Mouse (Mus musculus): ENCODE measurements around the gene Tmem88b. TPM values are rescaled to one million over a fixed set of nuclear protein-coding genes. Genes with fewer than 3 reads are reported as not detected.
A peak's percentile ranks its signal among the peaks of the same experiment; 100 is the strongest.

Gene Tmem88b
- polyA plus RNA-seq, 1 experiment, result 1.8 TPM

DNA sequence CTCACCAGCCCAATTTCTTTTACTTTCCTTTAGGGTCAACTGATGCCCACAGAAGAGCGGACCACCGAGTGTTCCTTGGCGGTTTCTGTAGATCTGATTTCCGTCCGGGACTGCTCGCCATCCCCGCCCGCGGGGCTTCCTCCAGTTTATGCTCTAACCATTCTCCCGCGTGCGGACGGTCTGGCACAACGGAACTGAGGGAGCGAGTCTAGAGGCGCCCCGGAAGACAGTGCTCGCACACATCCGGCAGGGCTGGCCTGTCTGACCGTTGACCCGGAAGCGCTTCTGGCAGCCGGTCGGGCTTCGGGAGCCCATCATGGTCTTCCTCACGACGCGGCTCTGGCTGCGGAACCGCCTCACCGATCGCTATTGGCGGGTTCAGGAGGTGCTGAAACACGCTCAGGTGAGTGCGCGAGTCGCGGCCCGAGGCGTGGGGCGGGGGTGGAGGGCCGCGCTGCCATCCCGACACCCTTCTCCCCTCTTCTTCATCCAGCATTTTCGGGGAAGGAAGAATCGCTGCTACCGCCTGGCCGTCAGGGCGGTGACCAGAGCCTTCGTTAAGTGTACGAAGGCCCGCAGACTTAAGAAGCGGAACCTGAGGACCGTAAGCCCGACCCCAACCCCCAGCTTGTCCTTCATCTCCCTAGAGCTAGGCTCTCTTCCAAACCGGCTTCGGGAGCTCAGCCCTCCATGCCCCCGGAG, 17.8 kb upstream of the Tmem88b start:
- DNase-seq, result peak; percentile 97
- Histone ChIP-seq H3K36me3 (ENCODE audit: control insufficient read depth, insufficient read depth, low read length) (peaks cover under 1% of the 10 kb centered on the region; the same call in 1 of the 2 replicates), H3K4me1 (ENCODE audit: control insufficient read depth, insufficient read depth, low read length) (peaks cover 9% of the 10 kb centered on the region; the same call in 1 of the 2 replicates), H3K27me3 (replicated peaks; ENCODE audit: control insufficient read depth, insufficient read depth, low read length) (no peaks in the 10 kb centered on the region), H3K4me3 (ENCODE audit: insufficient read depth, low read depth, low read length) (peak overlapping the region; percentile 95), H3K27ac (ENCODE audit: insufficient read depth, low read depth, low read length) (peak overlapping the region; percentile 60)
- TF ChIP-seq POLR2A (IDR thresholded peaks at IDR 0.05; ENCODE audit: low read depth, low read length), result peak; percentile 68
- TF ChIP-seq CTCF (conservative IDR thresholded peaks at IDR 0.05; ENCODE audit: insufficient read depth, insufficient read length, low read depth, low read length), result no peak
- under 1% methylated on average over 58 of the region's 58 CpGs for WGBS

GRCm38 (mm10) chr4:155802741-155803339, 17.2 kb upstream of the Tmem88b start, which contains the start of gene Mrpl20:
Mrpl20 (plus strand) TSS chr4:155802878.
- TF ChIP-seq CTCF (conservative IDR thresholded peaks at IDR 0.05; ENCODE audit: insufficient read depth, insufficient read length, low read depth, low read length) (0 out of 2 replicates have a peak, but pooled peaks have one; percentile 27), POLR2A (IDR thresholded peaks at IDR 0.05; ENCODE audit: low read depth, low read length) (no peak)
- DNase-seq, result peak; percentile 32
- Histone ChIP-seq H3K4me1 (ENCODE audit: control insufficient read depth, insufficient read depth, low read length) (peaks cover 9% of the 10 kb centered on the region; the same call in 1 of the 2 replicates), H3K27me3 (replicated peaks; ENCODE audit: control insufficient read depth, insufficient read depth, low read length) (no peaks in the 10 kb centered on the region), H3K27ac (ENCODE audit: insufficient read depth, low read depth, low read length) (peak within 1 kb of the TSS; percentile 60), H3K4me3 (ENCODE audit: insufficient read depth, low read depth, low read length) (peak within 1 kb of the TSS; percentile 95), H3K36me3 (ENCODE audit: control insufficient read depth, insufficient read depth, low read length) (no peaks in the 10 kb centered on the region; the same call in 1 of the 2 replicates)
- WGBS, result 14% methylated on average over 12 of the region's 12 CpGs

- DNase-seq, result no peak
- H3K4me1 ChIP-seq (ENCODE audit: control insufficient read depth, insufficient read depth, low read length), result peaks cover 9% of the 10 kb centered on the region; the same call in 1 of the 2 replicates
- WGBS, result 100% methylated on average over 1 of the region's 1 CpGs
- no peaks in the 10 kb centered on the region; the same call in 1 of the 2 replicates for H3K36me3 ChIP-seq (ENCODE audit: control insufficient read depth, insufficient read depth, low read length)
- no peak overlapping the region for H3K27ac ChIP-seq (ENCODE audit: insufficient read depth, low read depth, low read length)
- TF ChIP-seq CTCF (conservative IDR thresholded peaks at IDR 0.05; ENCODE audit: insufficient read depth, insufficient read length, low read depth, low read length), result no peak
- no peak for TF ChIP-seq POLR2A (IDR thresholded peaks at IDR 0.05; ENCODE audit: low read depth, low read length)
- H3K27me3 ChIP-seq (replicated peaks; ENCODE audit: control insufficient read depth, insufficient read depth, low read length), result no peaks in the 10 kb centered on the region
- H3K4me3 ChIP-seq (ENCODE audit: insufficient read depth, low read depth, low read length), result no peak overlapping the region
Observed at GRCm38 (mm10) chr4:155802075-155802474, 16.4 kb upstream of the Tmem88b start.

- TF ChIP-seq POLR2A (IDR thresholded peaks at IDR 0.05; ENCODE audit: low read depth, low read length) (no peak), CTCF (conservative IDR thresholded peaks at IDR 0.05; ENCODE audit: insufficient read depth, insufficient read length, low read depth, low read length) (no peak)
- WGBS, result 54% methylated on average over 2 of the region's 2 CpGs
- Histone ChIP-seq H3K4me3 (ENCODE audit: insufficient read depth, low read depth, low read length) (no peak overlapping the region), H3K36me3 (ENCODE audit: control insufficient read depth, insufficient read depth, low read length) (no peaks in the 10 kb centered on the region), H3K27me3 (replicated peaks; ENCODE audit: control insufficient read depth, insufficient read depth, low read length) (no peaks in the 10 kb centered on the region), H3K4me1 (ENCODE audit: control insufficient read depth, insufficient read depth, low read length) (peaks cover 12% of the 10 kb centered on the region; the same call in 1 of the 2 replicates), H3K27ac (ENCODE audit: insufficient read depth, low read depth, low read length) (no peak overlapping the region)
- no peak for DNase-seq
Observed at GRCm38 (mm10) chr4:155793730-155794129, 8.1 kb upstream of the Tmem88b start.

GRCm38 (mm10) chr4:155791240-155791933, 5.7 kb upstream of the Tmem88b start:
- H3K27ac ChIP-seq (ENCODE audit: insufficient read depth, low read depth, low read length), result peak overlapping the region; percentile 79
- peaks cover 12% of the 10 kb centered on the region; the same call in 1 of the 2 replicates for H3K4me1 ChIP-seq (ENCODE audit: control insufficient read depth, insufficient read depth, low read length)
- H3K36me3 ChIP-seq (ENCODE audit: control insufficient read depth, insufficient read depth, low read length), result no peaks in the 10 kb centered on the region
- TF ChIP-seq CTCF (conservative IDR thresholded peaks at IDR 0.05; ENCODE audit: insufficient read depth, insufficient read length, low read depth, low read length) (no peak), POLR2A (IDR thresholded peaks at IDR 0.05; ENCODE audit: low read depth, low read length) (no peak)
- DNase-seq, result peak; percentile 57
- no peaks in the 10 kb centered on the region for H3K27me3 ChIP-seq (replicated peaks; ENCODE audit: control insufficient read depth, insufficient read depth, low read length)
- peak overlapping the region; percentile 36 for H3K4me3 ChIP-seq (ENCODE audit: insufficient read depth, low read depth, low read length)
- WGBS, result 42% methylated on average over 24 of the region's 24 CpGs

GRCm38 (mm10) chr4:155790650-155791161, 5.0 kb upstream of the Tmem88b start:
- 39% methylated on average over 3 of the region's 3 CpGs for WGBS

More at GRCm38 (mm10) chr4:155790650-155791161, 5.0 kb upstream of the Tmem88b start:
- Histone ChIP-seq H3K4me1 (ENCODE audit: control insufficient read depth, insufficient read depth, low read length) (peaks cover 12% of the 10 kb centered on the region; the same call in 1 of the 2 replicates), H3K4me3 (ENCODE audit: insufficient read depth, low read depth, low read length) (no peak overlapping the region), H3K27ac (ENCODE audit: insufficient read depth, low read depth, low read length) (peak overlapping the region; percentile 79), H3K27me3 (replicated peaks; ENCODE audit: control insufficient read depth, insufficient read depth, low read length) (no peaks in the 10 kb centered on the region), H3K36me3 (ENCODE audit: control insufficient read depth, insufficient read depth, low read length) (no peaks in the 10 kb centered on the region)
- TF ChIP-seq POLR2A (IDR thresholded peaks at IDR 0.05; ENCODE audit: low read depth, low read length), result no peak
- no peak for TF ChIP-seq CTCF (conservative IDR thresholded peaks at IDR 0.05; ENCODE audit: insufficient read depth, insufficient read length, low read depth, low read length)
- DNase-seq, result peak; percentile 84
